Mouse (Mus musculus) hindbrain, embryonic 16.5 days (tissue): ENCODE data around the gene Crkl. TPM values are rescaled to one million over a fixed set of nuclear protein-coding genes. Genes with fewer than 3 reads are reported as not detected.

Experiments used
- ATAC-seq: fragments of 200-750 bp; cut with Nextera tagmentation; 2 replicates; pipeline ENCODE4 v1.8.0; 2017; ENCODE audit warnings: moderate TSS enrichment, moderate library complexity
- H3K27ac ChIP-seq: fragments of 300-500 bp; sonication (generic); 2 replicates; pipeline ENCODE4 v1.5.1; 2014; ENCODE audit warnings: low read depth, mild to moderate bottlenecking, control low read depth, low read length, moderate library complexity
- H3K27me3 ChIP-seq: fragments of 300-500 bp; sonication (generic); replicated peaks from 2 replicates; pipeline ENCODE4 v1.6.1; 2014; ENCODE audit warnings: low read length; ENCODE audit not compliant: control insufficient read depth, insufficient read depth
- H3K36me3 ChIP-seq: fragments of 300-500 bp; sonication (generic); 2 replicates; pipeline ENCODE4 v1.6.1; 2014; ENCODE audit warnings: mild to moderate bottlenecking, low read length, moderate library complexity, mixed read lengths; ENCODE audit not compliant: control insufficient read depth, insufficient read depth
- H3K4me1 ChIP-seq: fragments of 300-500 bp; sonication (generic); 2 replicates; pipeline ENCODE4 v1.6.1; 2014; ENCODE audit warnings: low read depth, low read length; ENCODE audit not compliant: control insufficient read depth, insufficient read depth
- H3K4me2 ChIP-seq: fragments of 300-500 bp; sonication (generic); 2 replicates; pipeline ENCODE4 v1.6.1; 2014; ENCODE audit warnings: mild to moderate bottlenecking, low read length, control low read depth, moderate library complexity
- H3K4me3 ChIP-seq: fragments of 300-500 bp; sonication (generic); 2 replicates; pipeline ENCODE4 v1.5.1; 2014; ENCODE audit warnings: mild to moderate bottlenecking, low read length, control low read depth, moderate library complexity
- H3K9ac ChIP-seq: fragments of 300-500 bp; sonication (generic); 2 replicates; pipeline ENCODE4 v1.6.1; 2014; ENCODE audit warnings: low read depth, mild to moderate bottlenecking, control low read depth, low read length, moderate library complexity
- H3K9me3 ChIP-seq: fragments of 300-500 bp; sonication (generic); 2 replicates; pipeline ENCODE4 v1.6.1; 2014; ENCODE audit warnings: mild to moderate bottlenecking, low read length, moderate library complexity; ENCODE audit not compliant: control insufficient read depth
- WGBS: fragments of 180-500 bp; shearing (Covaris S2); extraction: QIAGEN DNeasy Blood & Tissue Kit; methylation state at CpG from one replicate; pipeline ENCODE4 v1.1.7; 2014; 5-methylcytosine and 5-hydroxymethylcytosine counted together
- polyA plus RNA-seq: library from polyadenylated mRNA; unstranded; fragments of >200 nt; fragmentation: Nextera tagmentation; extraction: Ambion mirVana; gene quantifications from 2 replicates; pipeline ENCODE4 v1.2.1, GENCODE M21; 2015

The Crkl gene
- polyA plus RNA-seq, 1 experiment from 2014 or later = 74.6 TPM

- 19% methylated on average over 17 of the region's 17 CpGs for WGBS
- peaks cover 15% of the 10 kb centered on the region for H3K4me1 ChIP-seq
- peak; percentile 1; the same call in 1 of the 2 replicates for ATAC-seq
- peak overlapping the region; percentile 71 for H3K4me2 ChIP-seq
- no peaks in the 10 kb centered on the region for H3K9me3 ChIP-seq
- H3K36me3 ChIP-seq = peaks cover 25% of the 10 kb centered on the region
- no peaks in the 10 kb centered on the region for H3K27me3 ChIP-seq
- peak overlapping the region; percentile 98 for H3K27ac ChIP-seq
- peak overlapping the region; percentile 83 for H3K9ac ChIP-seq
- peak overlapping the region; percentile 65 for H3K4me3 ChIP-seq
Measured at GRCm38 (mm10) chr16:17529981-17530586, 78.3 kb downstream of the Crkl start.

GRCm38 (mm10) chr16:17530640-17531288 is 79.0 kb downstream of the Crkl start, which contains the start of gene Thap7:
Gene Thap7, minus strand, starts transcription at chr16:17531136.
- Histone ChIP-seq H3K36me3 (peaks cover 18% of the 10 kb centered on the region), H3K4me2 (peak within 1 kb of the TSS; percentile 71), H3K4me3 (peak within 1 kb of the TSS; percentile 65), H3K27ac (peak within 1 kb of the TSS; percentile 98), H3K9ac (peak within 1 kb of the TSS; percentile 83), H3K27me3 (no peaks in the 10 kb centered on the region), H3K9me3 (no peaks in the 10 kb centered on the region), H3K4me1 (peaks cover 15% of the 10 kb centered on the region)
- under 1% methylated on average over 67 of the region's 67 CpGs for WGBS
- ATAC-seq = peak; percentile 98

GRCm38 (mm10) chr16:17532271-17532670 is 80.5 kb downstream of the Crkl start:
- H3K9me3 ChIP-seq = no peaks in the 10 kb centered on the region
- H3K4me2 ChIP-seq = no peak overlapping the region
- H3K9ac ChIP-seq = no peak overlapping the region
- peaks cover 9% of the 10 kb centered on the region for H3K36me3 ChIP-seq
- 59% methylated on average over 4 of the region's 4 CpGs for WGBS
- H3K27ac ChIP-seq = no peak overlapping the region
- peaks cover 15% of the 10 kb centered on the region for H3K4me1 ChIP-seq
- no peaks in the 10 kb centered on the region for H3K27me3 ChIP-seq
- no peak for ATAC-seq
- H3K4me3 ChIP-seq = no peak overlapping the region

GRCm38 (mm10) chr16:17532676-17533329 is 81.0 kb downstream of the Crkl start:
- 74% methylated on average over 14 of the region's 14 CpGs for WGBS
- Histone ChIP-seq H3K4me1 (peaks cover 15% of the 10 kb centered on the region), H3K4me2 (no peak overlapping the region), H3K27me3 (no peaks in the 10 kb centered on the region), H3K9ac (no peak overlapping the region), H3K36me3 (peaks cover 4% of the 10 kb centered on the region), H3K9me3 (no peaks in the 10 kb centered on the region), H3K4me3 (no peak overlapping the region), H3K27ac (no peak overlapping the region)
- ATAC-seq = no peak

- H3K36me3 ChIP-seq = no peaks in the 10 kb centered on the region
- H3K27ac ChIP-seq = no peak overlapping the region
- H3K27me3 ChIP-seq = no peaks in the 10 kb centered on the region
- no peak overlapping the region for H3K4me2 ChIP-seq
- no peak overlapping the region for H3K4me3 ChIP-seq
- H3K9ac ChIP-seq = no peak overlapping the region
- no peaks in the 10 kb centered on the region for H3K9me3 ChIP-seq
- 89% methylated on average over 3 of the region's 3 CpGs for WGBS
- no peak for ATAC-seq
- peaks cover 6% of the 10 kb centered on the region for H3K4me1 ChIP-seq
Measured at GRCm38 (mm10) chr16:17536584-17536983, 84.8 kb downstream of the Crkl start.

Other genes starting within 250 kb of the Crkl start
- gene Ube2l3, start 249.3 kb upstream of the Crkl start, polyA plus RNA-seq = 294 and 296 TPM in 2 replicates
- gene Rimbp3, start 243.4 kb upstream of the Crkl start, polyA plus RNA-seq = 1.7 and 1.9 TPM in 2 replicates
- gene Hic2, start 218.4 kb upstream of the Crkl start, polyA plus RNA-seq = 6.1 and 7.1 TPM in 2 replicates
- 85.8 and 111 TPM in 2 replicates for gene Tmem191c, start 175.9 kb upstream of the Crkl start, polyA plus RNA-seq
- gene Serpind1, start 120.6 kb upstream of the Crkl start, polyA plus RNA-seq = 4.4 and 6.0 TPM in 2 replicates
- gene Snap29, start 46.0 kb upstream of the Crkl start, polyA plus RNA-seq = 24.2 and 24.4 TPM in 2 replicates
- gene Pi4ka, start 45.7 kb upstream of the Crkl start, polyA plus RNA-seq = 58.1 and 70.6 TPM in 2 replicates
- gene Aifm3, start 37.6 kb downstream of the Crkl start, polyA plus RNA-seq = 13.4 and 14.8 TPM in 2 replicates
- gene Lztr1, start 56.7 kb downstream of the Crkl start, polyA plus RNA-seq = 140 and 149 TPM in 2 replicates
- gene Thap7, start 79.1 kb downstream of the Crkl start, polyA plus RNA-seq = 65.1 and 65.8 TPM in 2 replicates
- 1.7 and 1.8 TPM in 2 replicates for gene Lrrc74b, start 109.3 kb downstream of the Crkl start, polyA plus RNA-seq
- gene P2rx6, start 109.9 kb downstream of the Crkl start, polyA plus RNA-seq = 3.0 and 3.2 TPM in 2 replicates
- gene Slc7a4, start 131.2 kb downstream of the Crkl start, polyA plus RNA-seq = 53.9 and 54.6 TPM in 2 replicates
- gene Smpd4, start 167.4 kb downstream of the Crkl start, polyA plus RNA-seq = 23.6 and 30.4 TPM in 2 replicates
- 16.6 and 18.0 TPM in 2 replicates for gene Ccdc74a, start 194.5 kb downstream of the Crkl start, polyA plus RNA-seq